Mouse (Mus musculus): Measurements from ENCODE around the gene Olfr339.
"Not testable (repeated sequence)": the region's sequence is repeated elsewhere in the genome, so short reads cannot be mapped to it uniquely, and the experiment has no call there.

The Olfr339 gene

GRCm38 (mm10) chr2:36418647-36419046 is at the start of gene Olfr339:
Gene Olfr339 (plus strand): TSS chr2:36418947.
- no peak for DNase-seq (ENCODE audit: low read depth, low spot score)

- DNase-seq (ENCODE audit: low read depth, low spot score) = no peak
These were observed 45.5 kb upstream of the Olfr339 start, which contains the start of gene Olfr338 for GRCm38 (mm10) chr2:36373219-36373618. Gene Olfr338 (plus strand): TSS chr2:36373519.

GRCm38 (mm10) chr2:36415174-36415573 is 3.6 kb upstream of the Olfr339 start:
- not testable (repeated sequence) for DNase-seq (ENCODE audit: low read depth, low spot score)

- DNase-seq (ENCODE audit: low read depth, low spot score) = not testable (repeated sequence)
These were observed 3.2 kb upstream of the Olfr339 start for GRCm38 (mm10) chr2:36415591-36415990.

- DNase-seq (ENCODE audit: low read depth, low spot score) = no peak
These were observed 33.5 kb downstream of the Olfr339 start, which contains the start of gene Olfr340 for GRCm38 (mm10) chr2:36452287-36452686. Gene Olfr340 (plus strand): TSS chr2:36452587.

GRCm38 (mm10) chr2:36473634-36474033 is 54.9 kb downstream of the Olfr339 start:
- no peak for DNase-seq (ENCODE audit: low read depth, low spot score)
